Mouse (Mus musculus) heart, adult 2 months (tissue): ENCODE measurements around the gene Znrd1as. TPM values are rescaled to one million over a fixed set of nuclear protein-coding genes. Genes with fewer than 3 reads are reported as not detected.
"Not testable (repeated sequence)": the region's sequence is repeated elsewhere in the genome, so short reads cannot be mapped to it uniquely, and the experiment has no call there.

Source experiments
- DNase-seq, 2 experiments: peaks; one replicate each; pipeline ENCODE4 v3.0.0; 2021
- H3K27ac ChIP-seq: fragments of 200-600 bp; 2 replicates; pipeline ENCODE4 v1.8.1; 2022
- H3K27me3 ChIP-seq: fragments of 200-500 bp; 2 replicates; pipeline ENCODE4 v1.6.1; 2012; ENCODE audit warnings: mild to moderate bottlenecking, low read length, inconsistent platforms, mixed read lengths; ENCODE audit not compliant: control insufficient read depth, insufficient read depth
- H3K36me3 ChIP-seq: fragments of 200-500 bp; 2 replicates; pipeline ENCODE4 v1.6.1; 2012; ENCODE audit warnings: low read length, inconsistent platforms; ENCODE audit not compliant: control insufficient read depth, insufficient read depth
- H3K4me1 ChIP-seq: fragments of 200-500 bp; 2 replicates; pipeline ENCODE4 v1.6.1; 2011; ENCODE audit warnings: low read length; ENCODE audit not compliant: control insufficient read depth, insufficient read depth
- H3K4me3 ChIP-seq: fragments of 200-600 bp; 2 replicates; pipeline ENCODE4 v1.8.1; 2022
- H3K79me2 ChIP-seq: fragments of 200-500 bp; replicated peaks from 2 replicates; pipeline ENCODE4 v1.6.1; 2012; ENCODE audit warnings: mild to moderate bottlenecking, inconsistent platforms, low read length, moderate library complexity, mixed read lengths; ENCODE audit not compliant: control insufficient read depth, insufficient read depth
- H3K9ac ChIP-seq: fragments of 200-500 bp; 2 replicates; pipeline ENCODE4 v1.6.1; 2012; ENCODE audit warnings: low read depth, mild to moderate bottlenecking, control low read depth, inconsistent platforms, low read length, mixed read lengths
- CTCF ChIP-seq: fragments of 200-600 bp; IDR thresholded peaks from 2 replicates; pipeline ENCODE4 v1.8.1; 2022; ENCODE audit warnings: antibody characterized with exemption, mild to moderate bottlenecking, moderate library complexity
- EP300 ChIP-seq: fragments of 200-500 bp; IDR thresholded peaks from 2 replicates; pipeline ENCODE4 v1.6.1; 2011; ENCODE audit warnings: low read depth, low read length, control low read depth; ENCODE audit not compliant: insufficient read depth
- POLR2A ChIP-seq: fragments of 200-500 bp; IDR thresholded peaks from 2 replicates; pipeline ENCODE4 v1.6.1; 2011; ENCODE audit warnings: mild to moderate bottlenecking, low read depth, low read length, control low read depth; ENCODE audit not compliant: insufficient read depth
- WGBS: fragments of 180-500 bp; shearing (Covaris S2); methylation state at CpG from one replicate; pipeline ENCODE4 v1.1.7; 2018; 5-methylcytosine and 5-hydroxymethylcytosine counted together
- intact Hi-C: fragments of 180-260 bp; cut with DNase I; formaldehyde crosslinking; loops from one replicate; pipeline ENCODE4 v1.15.1; 2025
- polyA plus RNA-seq: library from polyadenylated mRNA; depleted of rRNA; stranded (reverse); fragments of >200 nt; gene quantifications from 2 replicates; pipeline ENCODE4 v1.2.3, GENCODE M21; 2012
- total RNA-seq, 2 experiments: library from RNA; stranded (reverse); gene quantifications; 2 replicates each; pipeline ENCODE4 v1.2.3; 2021

The Znrd1as gene
- total and polyA plus RNA-seq, 3 experiments = 4.0 to 18.2 (median 14.1) TPM

DNA sequence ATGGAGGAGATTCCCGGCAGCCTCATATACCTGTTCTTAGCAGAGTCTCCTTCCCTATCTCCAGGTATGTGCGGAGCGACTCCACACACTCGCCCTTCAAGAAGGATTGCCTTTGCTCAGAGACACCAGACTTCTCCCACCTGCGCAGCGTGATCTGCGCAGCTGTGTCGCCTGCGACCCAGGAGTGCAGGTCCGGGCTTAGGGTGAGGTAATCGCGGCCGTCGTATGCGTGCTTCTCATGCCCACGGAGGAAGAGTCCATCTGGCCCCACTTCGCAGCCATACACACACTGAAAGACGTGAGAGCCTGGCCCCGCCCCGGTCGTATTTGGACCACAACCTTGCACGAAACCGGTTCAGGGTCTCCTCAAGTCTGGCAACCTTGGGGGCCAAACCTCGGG lies 30.1 kb downstream of the Znrd1as start:
- WGBS = 10% methylated on average over 24 of the region's 24 CpGs
- Histone ChIP-seq H3K27me3 (peaks cover 10% of the 10 kb centered on the region), H3K27ac (no peak overlapping the region), H3K4me3 (no peak overlapping the region), H3K36me3 (no peaks in the 10 kb centered on the region), H3K4me1 (no peaks in the 10 kb centered on the region), H3K9ac (no peak overlapping the region), H3K79me2 (no peaks in the 10 kb centered on the region)
- no peak for TF ChIP-seq POLR2A
- TF ChIP-seq CTCF = no peak
- TF ChIP-seq EP300 = no peak
- intact Hi-C loops = no loop called here
- DNase-seq = no peak

DNA sequence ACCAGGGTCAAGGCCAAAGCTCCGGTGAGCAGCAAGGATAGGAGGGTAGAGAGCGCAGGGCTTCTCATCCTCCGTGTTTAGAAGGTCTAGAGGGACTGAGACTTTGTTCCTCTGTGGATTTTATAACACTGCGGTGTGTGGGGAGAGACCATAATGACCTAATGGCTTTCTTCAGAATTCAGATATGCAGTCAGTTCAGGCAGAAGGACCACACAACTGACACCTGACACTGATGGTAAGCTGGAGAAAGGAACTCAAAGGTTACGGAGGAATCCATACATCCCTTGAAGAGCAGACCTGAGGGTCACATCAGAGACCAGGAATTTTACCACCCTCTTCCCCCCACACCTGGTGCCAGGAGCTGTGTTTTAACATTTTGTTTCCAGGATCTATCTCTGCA lies 31.0 kb downstream of the Znrd1as start, which contains the start of gene H2-M5:
TSS of gene H2-M5 (minus strand) at position 101 of the 400 bp plus-strand sequence.
- no peaks in the 10 kb centered on the region for H3K79me2 ChIP-seq
- intact Hi-C loops = no loop called here
- H3K9ac ChIP-seq = no peak within 1 kb of the TSS
- no peak within 1 kb of the TSS for H3K4me3 ChIP-seq
- H3K36me3 ChIP-seq = no peaks in the 10 kb centered on the region
- WGBS = 37% methylated on average over 5 of the region's 5 CpGs
- DNase-seq = no peak
- H3K27ac ChIP-seq = no peak within 1 kb of the TSS
- no peaks in the 10 kb centered on the region for H3K4me1 ChIP-seq
- H3K27me3 ChIP-seq = peaks cover 10% of the 10 kb centered on the region
- no peak for TF ChIP-seq POLR2A
- TF ChIP-seq EP300 = no peak
- TF ChIP-seq CTCF = no peak

DNA sequence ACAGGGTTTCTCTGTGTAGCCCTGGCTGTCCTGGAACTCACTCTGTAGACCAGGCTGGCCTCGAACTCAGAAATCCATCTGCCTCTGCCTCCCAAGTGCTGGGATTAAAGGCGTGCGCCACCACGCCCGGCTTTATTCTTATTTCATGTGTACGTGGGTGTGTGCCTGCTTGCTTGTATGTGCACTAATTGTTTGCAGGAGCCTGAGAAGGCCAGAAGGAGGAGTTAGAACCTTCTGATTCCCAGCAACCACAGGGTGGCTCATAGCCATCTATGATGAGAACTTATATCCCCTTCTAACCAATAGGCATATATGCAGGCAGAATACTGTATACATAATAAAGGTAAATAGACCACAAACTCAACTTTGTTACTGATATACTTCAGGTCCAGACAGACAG lies 32.2 kb downstream of the Znrd1as start:
- H3K27ac ChIP-seq, H3K4me1 ChIP-seq, H3K4me3 ChIP-seq, DNase-seq, intact Hi-C loops, H3K9ac ChIP-seq, H3K79me2 ChIP-seq, H3K36me3 ChIP-seq, H3K27me3 ChIP-seq: not testable (repeated sequence)
- 92% methylated on average over 6 of the region's 6 CpGs for WGBS

GRCm38 (mm10) chr17:36992336-36993104 lies 34.1 kb downstream of the Znrd1as start:
- no peak for TF ChIP-seq POLR2A
- TF ChIP-seq CTCF = no peak
- TF ChIP-seq EP300 = no peak
- WGBS = 50% methylated on average over 3 of the region's 3 CpGs

GRCm38 (mm10) chr17:36993770-36994325 lies 35.5 kb downstream of the Znrd1as start:
- no peak for DNase-seq
- Histone ChIP-seq H3K4me3 (no peak overlapping the region), H3K9ac (no peak overlapping the region), H3K36me3 (no peaks in the 10 kb centered on the region), H3K27me3 (peaks cover 5% of the 10 kb centered on the region; the same call in 1 of the 2 replicates), H3K27ac (no peak overlapping the region), H3K79me2 (no peaks in the 10 kb centered on the region), H3K4me1 (no peaks in the 10 kb centered on the region)
- WGBS = 92% methylated on average over 4 of the region's 4 CpGs
- intact Hi-C loops = no loop called here
- TF ChIP-seq EP300 = no peak
- no peak for TF ChIP-seq POLR2A
- TF ChIP-seq CTCF = no peak

More at GRCm38 (mm10) chr17:36992336-36993104, 34.1 kb downstream of the Znrd1as start:
- H3K27me3 ChIP-seq = peaks cover 10% of the 10 kb centered on the region
- H3K27ac ChIP-seq = no peak overlapping the region
- H3K36me3 ChIP-seq = no peaks in the 10 kb centered on the region
- no peak overlapping the region for H3K9ac ChIP-seq
- H3K79me2 ChIP-seq = no peaks in the 10 kb centered on the region
- no peak for DNase-seq
- H3K4me1 ChIP-seq = no peaks in the 10 kb centered on the region
- H3K4me3 ChIP-seq = no peak overlapping the region
- intact Hi-C loops = no loop called here

- TF ChIP-seq EP300 = no peak
- no peak for TF ChIP-seq CTCF
- TF ChIP-seq POLR2A = no peak
- H3K36me3 ChIP-seq = no peaks in the 10 kb centered on the region
- 0 out of 2 replicates have a peak, but pooled peaks cover 2% of the 10 kb centered on the region for H3K27me3 ChIP-seq
- H3K4me1 ChIP-seq = no peaks in the 10 kb centered on the region
- H3K4me3 ChIP-seq = no peak overlapping the region
- no peak for DNase-seq
- H3K79me2 ChIP-seq = no peaks in the 10 kb centered on the region
- no peak overlapping the region for H3K27ac ChIP-seq
- WGBS = 85% methylated on average over 2 of the region's 2 CpGs
- H3K9ac ChIP-seq = no peak overlapping the region
- intact Hi-C loops = no loop called here
Observed at GRCm38 (mm10) chr17:36994528-36994927, 36.1 kb downstream of the Znrd1as start.
